Mouse (Mus musculus) ovary, adult 2 months (tissue): ENCODE results near the gene Cars2. TPM values are rescaled to one million over a fixed set of nuclear protein-coding genes. Genes with fewer than 3 reads are reported as not detected.

Experiments
- polyA plus RNA-seq: library from polyadenylated mRNA; depleted of rRNA; stranded (reverse); fragments of >200 nt; gene quantifications from 2 replicates; pipeline ENCODE4 v1.2.3, GENCODE M21; 2012; rRNA removed

The Cars2 gene
- 77.6 and 91.8 TPM in 2 replicates for polyA plus RNA-seq

GRCm38 (mm10) chr8:11550281-11550948 lies at the start of gene Cars2:
TSS of gene Cars2 (minus strand) at chr8:11550783.

GRCm38 (mm10) chr8:11554799-11555719 lies 4.5 kb upstream of the Cars2 start, which contains the start of gene Ing1:
TSS of gene Ing1 (plus strand) at chr8:11555571.

GRCm38 (mm10) chr8:11497017-11497990 lies 53.3 kb downstream of the Cars2 start, which contains the start of gene Naxd:
TSS of gene Naxd (plus strand) at chr8:11497506.

GRCm38 (mm10) chr8:11477811-11478761 lies 72.5 kb downstream of the Cars2 start, which contains the start of gene Rab20:
TSS of gene Rab20 (minus strand) at chr8:11478710.

Other genes starting within 250 kb of the Cars2 start
- 154 and 161 TPM in 2 replicates for gene Col4a2, start 238.0 kb downstream of the Cars2 start, polyA plus RNA-seq
- 679 and 768 TPM in 2 replicates for gene Col4a1, start 238.0 kb downstream of the Cars2 start, polyA plus RNA-seq
- gene Rab20, start 72.1 kb downstream of the Cars2 start, polyA plus RNA-seq, result 37.9 and 45.7 TPM in 2 replicates
- gene Naxd, start 53.3 kb downstream of the Cars2 start, polyA plus RNA-seq, result 142 and 145 TPM in 2 replicates
- gene Ing1, start 4.8 kb upstream of the Cars2 start, polyA plus RNA-seq, result 17.6 and 20.0 TPM in 2 replicates
- 181 and 193 TPM in 2 replicates for gene Ankrd10, start 85.0 kb upstream of the Cars2 start, polyA plus RNA-seq
- gene 1700016D06Rik, start 150.3 kb upstream of the Cars2 start, polyA plus RNA-seq, result not detected in 2 replicates
- gene Arhgef7, start 176.9 kb upstream of the Cars2 start, polyA plus RNA-seq, result 39.7 and 46.7 TPM in 2 replicates